Mouse (Mus musculus): Measurements from ENCODE around the gene Mrpl44. TPM values are rescaled to one million over a fixed set of nuclear protein-coding genes. Genes with fewer than 3 reads are reported as not detected.

Mrpl44 gene
- polyA plus RNA-seq, 1 experiment from 2014 or later: 49.7 TPM

DNA sequence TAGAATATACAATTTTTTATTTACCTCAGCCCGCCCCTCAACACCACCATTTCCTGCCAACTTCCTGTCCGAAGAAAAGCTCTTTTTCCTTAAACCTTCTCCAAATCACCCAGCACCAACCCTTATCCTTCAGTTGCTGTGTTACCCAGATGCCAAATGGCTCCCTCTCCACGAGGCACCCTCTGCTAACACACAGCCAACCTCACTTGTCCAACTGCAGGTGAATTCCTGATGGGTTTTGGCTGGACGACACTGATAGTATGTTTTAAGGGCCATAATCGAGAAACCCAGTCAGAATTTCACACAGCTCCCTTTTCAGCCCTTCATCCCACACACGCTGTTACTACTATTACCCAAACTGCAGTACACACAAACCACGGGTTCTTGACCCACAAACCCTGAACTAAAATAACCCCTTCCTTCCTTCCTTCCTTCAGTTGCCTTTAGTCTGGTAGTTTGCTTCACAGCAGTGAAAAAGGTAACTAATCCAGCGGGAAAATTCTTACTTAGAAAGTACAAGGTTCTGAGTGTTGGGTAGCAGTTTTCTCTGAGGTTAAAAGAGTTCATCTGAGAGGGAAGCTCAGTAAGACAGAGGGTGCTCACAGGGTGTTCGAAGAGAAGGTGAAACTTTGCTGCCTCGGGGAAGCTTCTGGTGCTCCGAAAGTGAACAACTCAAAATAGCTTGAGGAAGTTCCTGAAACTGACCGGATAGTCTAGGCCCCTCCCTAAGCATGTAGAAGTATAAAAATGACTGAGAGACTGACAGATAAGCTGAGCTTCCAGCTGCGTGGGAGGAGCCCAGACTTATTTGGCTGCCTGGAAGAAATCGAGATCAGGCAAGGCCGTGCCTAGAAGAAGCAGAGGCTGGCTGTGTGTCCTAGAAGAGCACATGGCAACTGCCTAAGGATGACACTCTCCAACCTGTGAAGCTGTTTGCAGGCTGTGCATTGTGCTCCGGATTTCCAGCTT, 13.3 kb upstream of the Mrpl44 start:
- WGBS: 57% methylated on average over 16 of the region's 16 CpGs
- Histone ChIP-seq H3K36me3 (no peaks in the 10 kb centered on the region), H3K27me3 (no peaks in the 10 kb centered on the region), H3K4me3 (peak overlapping the region; percentile 68), H3K4me1 (peaks cover 25% of the 10 kb centered on the region), H3K4me2 (peak overlapping the region; percentile 86), H3K27ac (no peak overlapping the region), H3K9ac (no peak overlapping the region), H3K9me3 (no peaks in the 10 kb centered on the region)
- no peak for ATAC-seq (ENCODE audit: insufficient number of reproducible peaks, insufficient read depth, low FRiP score, low TSS enrichment, low read depth)

GRCm38 (mm10) chr1:79764031-79764430, 11.8 kb upstream of the Mrpl44 start:
- Histone ChIP-seq H3K36me3 (no peaks in the 10 kb centered on the region), H3K4me3 (no peak overlapping the region), H3K4me1 (peaks cover 21% of the 10 kb centered on the region), H3K9ac (no peak overlapping the region), H3K9me3 (no peaks in the 10 kb centered on the region), H3K27ac (no peak overlapping the region), H3K27me3 (no peaks in the 10 kb centered on the region), H3K4me2 (no peak overlapping the region)
- WGBS: 91% methylated on average over 2 of the region's 2 CpGs
- no peak for ATAC-seq (ENCODE audit: insufficient number of reproducible peaks, insufficient read depth, low FRiP score, low TSS enrichment, low read depth)

DNA sequence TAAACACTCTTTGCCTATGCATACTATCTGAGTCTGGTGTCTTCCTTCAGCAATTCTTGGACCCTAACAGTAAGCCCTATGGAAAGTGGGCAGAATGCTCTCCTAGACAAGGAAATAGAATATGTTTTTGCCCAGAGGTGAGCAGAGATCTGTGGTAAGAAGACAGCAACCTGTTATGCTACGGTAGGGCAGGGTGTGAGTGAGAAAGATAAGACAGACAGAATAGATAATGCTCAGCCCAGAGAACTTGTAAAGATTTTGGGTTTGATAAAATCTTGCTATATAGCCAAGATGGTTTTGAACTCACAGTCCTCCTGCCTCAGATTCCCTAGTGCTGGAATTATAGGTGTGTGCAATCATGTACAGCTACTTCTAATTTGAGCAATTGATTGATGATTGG, 11.3 kb upstream of the Mrpl44 start:
- no peak for ATAC-seq (ENCODE audit: insufficient number of reproducible peaks, insufficient read depth, low FRiP score, low TSS enrichment, low read depth)
- no peak overlapping the region for H3K9ac ChIP-seq
- 88% methylated on average over 1 of the region's 1 CpGs for WGBS
- H3K4me2 ChIP-seq: no peak overlapping the region
- H3K4me1 ChIP-seq: peaks cover 17% of the 10 kb centered on the region
- H3K27ac ChIP-seq: no peak overlapping the region
- no peaks in the 10 kb centered on the region for H3K36me3 ChIP-seq
- H3K27me3 ChIP-seq: no peaks in the 10 kb centered on the region
- no peak overlapping the region for H3K4me3 ChIP-seq
- H3K9me3 ChIP-seq: no peaks in the 10 kb centered on the region

DNA sequence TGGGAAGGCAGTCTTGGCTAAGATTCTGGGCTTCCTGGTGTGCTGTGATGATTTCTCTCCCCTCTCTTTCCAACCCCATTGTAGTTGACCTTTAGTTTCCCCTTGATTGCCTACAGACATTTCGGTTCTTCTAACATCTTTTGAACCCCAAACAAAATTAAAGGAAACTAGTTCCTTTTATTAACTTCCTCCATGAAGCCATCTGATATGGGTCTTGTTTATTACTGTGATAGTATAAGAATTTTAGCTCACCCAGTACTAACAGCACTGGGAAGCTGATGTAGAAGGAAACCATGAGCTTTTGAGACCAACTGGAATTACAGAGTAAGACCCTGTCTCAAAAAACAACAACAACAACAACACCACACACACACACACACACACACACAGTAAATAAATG, 7.6 kb upstream of the Mrpl44 start:
- Histone ChIP-seq H3K4me3 (no peak overlapping the region), H3K9me3 (no peaks in the 10 kb centered on the region), H3K27me3 (no peaks in the 10 kb centered on the region), H3K36me3 (no peaks in the 10 kb centered on the region), H3K4me1 (no peaks in the 10 kb centered on the region), H3K9ac (no peak overlapping the region), H3K4me2 (no peak overlapping the region), H3K27ac (no peak overlapping the region)
- WGBS: 45% methylated on average over 1 of the region's 1 CpGs
- ATAC-seq (ENCODE audit: insufficient number of reproducible peaks, insufficient read depth, low FRiP score, low TSS enrichment, low read depth): no peak

DNA sequence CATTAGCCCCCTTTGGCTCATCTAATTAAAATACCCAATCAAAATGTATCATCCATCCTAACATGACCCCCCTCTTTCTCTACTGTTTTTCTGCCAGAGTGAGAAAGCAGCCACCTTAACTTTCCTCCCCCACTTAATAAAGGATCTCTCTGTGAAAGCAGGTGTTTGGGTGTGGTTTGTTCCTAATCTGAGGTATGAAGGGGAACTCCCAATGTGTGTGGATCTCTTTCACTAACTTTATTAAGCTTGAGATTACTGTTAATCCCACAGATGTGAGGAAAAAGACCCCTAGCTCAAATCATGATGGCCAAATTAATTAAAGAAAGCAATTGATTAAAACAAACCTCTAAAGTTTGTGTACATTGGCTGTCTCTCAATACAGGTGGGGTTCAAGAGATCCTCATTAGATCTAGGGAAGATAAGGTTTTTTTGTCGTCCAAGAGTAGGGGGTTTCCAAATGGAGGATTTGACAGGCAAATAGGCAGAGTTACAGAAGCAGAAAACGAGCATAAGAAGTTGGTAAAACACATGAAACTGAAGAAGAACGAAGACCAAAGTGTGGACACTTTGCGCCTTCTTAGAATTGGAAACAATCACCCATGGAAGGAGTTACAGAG, 1.5 kb upstream of the Mrpl44 start:
- peaks cover 15% of the 10 kb centered on the region for H3K36me3 ChIP-seq
- H3K9ac ChIP-seq: no peak overlapping the region
- ATAC-seq (ENCODE audit: insufficient number of reproducible peaks, insufficient read depth, low FRiP score, low TSS enrichment, low read depth): no peak
- WGBS: 84% methylated on average over 4 of the region's 4 CpGs
- H3K9me3 ChIP-seq: no peaks in the 10 kb centered on the region
- H3K27me3 ChIP-seq: no peaks in the 10 kb centered on the region
- 0 out of 2 replicates have a peak, but pooled peaks cover 2% of the 10 kb centered on the region for H3K4me1 ChIP-seq
- no peak overlapping the region for H3K4me2 ChIP-seq
- H3K4me3 ChIP-seq: no peak overlapping the region
- no peak overlapping the region for H3K27ac ChIP-seq

GRCm38 (mm10) chr1:79778011-79778410, 2.2 kb downstream of the Mrpl44 start:
- Histone ChIP-seq H3K4me1 (0 out of 2 replicates have a peak, but pooled peaks cover 2% of the 10 kb centered on the region), H3K9me3 (no peaks in the 10 kb centered on the region), H3K27me3 (no peaks in the 10 kb centered on the region), H3K36me3 (peaks cover 49% of the 10 kb centered on the region), H3K4me3 (no peak overlapping the region), H3K9ac (no peak overlapping the region), H3K27ac (no peak overlapping the region), H3K4me2 (no peak overlapping the region)
- 79% methylated on average over 11 of the region's 11 CpGs for WGBS
- no peak for ATAC-seq (ENCODE audit: insufficient number of reproducible peaks, insufficient read depth, low FRiP score, low TSS enrichment, low read depth)

GRCm38 (mm10) chr1:79782433-79782832, 6.6 kb downstream of the Mrpl44 start:
- no peak overlapping the region for H3K4me3 ChIP-seq
- no peaks in the 10 kb centered on the region for H3K4me1 ChIP-seq
- peaks cover 53% of the 10 kb centered on the region for H3K36me3 ChIP-seq
- ATAC-seq (ENCODE audit: insufficient number of reproducible peaks, insufficient read depth, low FRiP score, low TSS enrichment, low read depth): no peak
- 83% methylated on average over 3 of the region's 3 CpGs for WGBS
- no peak overlapping the region for H3K9ac ChIP-seq
- no peak overlapping the region for H3K27ac ChIP-seq
- no peaks in the 10 kb centered on the region for H3K27me3 ChIP-seq
- no peaks in the 10 kb centered on the region for H3K9me3 ChIP-seq
- no peak overlapping the region for H3K4me2 ChIP-seq

DNA sequence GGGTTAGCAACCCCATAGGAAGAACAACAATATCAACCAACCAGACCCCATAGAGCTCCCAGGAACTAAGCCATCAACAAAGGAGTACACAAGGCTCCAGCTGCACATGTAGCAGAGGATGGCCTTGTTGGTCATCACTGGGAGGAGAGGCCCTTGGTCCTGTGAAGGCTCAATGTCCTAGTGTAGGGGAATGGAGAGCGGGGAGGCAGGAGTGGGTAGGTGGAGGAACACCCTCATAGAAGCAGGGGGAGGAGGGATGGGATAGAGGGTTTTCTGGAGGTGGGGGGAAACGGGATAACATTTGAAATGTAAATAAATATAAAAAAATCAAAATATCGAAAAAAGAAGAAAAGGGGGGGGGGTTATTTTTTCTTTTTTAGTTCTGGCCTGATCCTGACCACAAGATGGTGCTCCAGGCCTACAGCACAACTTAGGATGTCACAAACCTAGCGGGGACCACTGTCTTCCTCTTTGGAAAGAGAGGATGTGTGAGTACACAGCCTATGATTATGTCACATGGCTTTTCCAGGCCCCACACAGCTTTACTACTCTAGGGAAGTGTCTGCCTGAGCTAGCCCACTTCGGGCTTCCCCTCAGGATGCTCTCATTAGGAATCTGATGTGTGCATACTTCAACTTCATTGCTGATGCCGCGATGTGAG, 10.6 kb downstream of the Mrpl44 start:
- no peak; the same call in 1 of the 2 replicates for ATAC-seq (ENCODE audit: insufficient number of reproducible peaks, insufficient read depth, low FRiP score, low TSS enrichment, low read depth)
- WGBS: 59% methylated on average over 7 of the region's 7 CpGs
- no peak overlapping the region for H3K4me3 ChIP-seq

GRCm38 (mm10) chr1:79797084-79797483, 21.3 kb downstream of the Mrpl44 start:
- Histone ChIP-seq H3K4me3 (no peak overlapping the region), H3K36me3 (peaks cover 61% of the 10 kb centered on the region), H3K27me3 (no peaks in the 10 kb centered on the region), H3K27ac (no peak overlapping the region), H3K4me2 (no peak overlapping the region), H3K4me1 (no peaks in the 10 kb centered on the region), H3K9ac (no peak overlapping the region), H3K9me3 (no peaks in the 10 kb centered on the region)
- no peak for ATAC-seq (ENCODE audit: insufficient number of reproducible peaks, insufficient read depth, low FRiP score, low TSS enrichment, low read depth)
- 87% methylated on average over 3 of the region's 3 CpGs for WGBS

More for the DNA sequence above, 10.6 kb downstream of the Mrpl44 start:
- Histone ChIP-seq H3K27me3 (no peaks in the 10 kb centered on the region), H3K9ac (no peak overlapping the region), H3K36me3 (peaks cover 18% of the 10 kb centered on the region), H3K27ac (no peak overlapping the region), H3K9me3 (no peaks in the 10 kb centered on the region), H3K4me1 (peaks cover 6% of the 10 kb centered on the region), H3K4me2 (no peak overlapping the region)

GRCm38 (mm10) chr1:79802858-79803427, 27.1 kb downstream of the Mrpl44 start:
- peaks cover 59% of the 10 kb centered on the region for H3K36me3 ChIP-seq
- H3K4me3 ChIP-seq: no peak overlapping the region
- peaks cover 3% of the 10 kb centered on the region for H3K4me1 ChIP-seq
- no peaks in the 10 kb centered on the region for H3K9me3 ChIP-seq
- H3K9ac ChIP-seq: no peak overlapping the region
- 55% methylated on average over 11 of the region's 11 CpGs for WGBS
- no peak overlapping the region for H3K27ac ChIP-seq
- no peak for ATAC-seq (ENCODE audit: insufficient number of reproducible peaks, insufficient read depth, low FRiP score, low TSS enrichment, low read depth)
- H3K4me2 ChIP-seq: no peak overlapping the region
- H3K27me3 ChIP-seq: no peaks in the 10 kb centered on the region

GRCm38 (mm10) chr1:79803614-79804013, 27.8 kb downstream of the Mrpl44 start:
- no peak overlapping the region for H3K27ac ChIP-seq
- ATAC-seq (ENCODE audit: insufficient number of reproducible peaks, insufficient read depth, low FRiP score, low TSS enrichment, low read depth): no peak
- H3K4me1 ChIP-seq: peaks cover 3% of the 10 kb centered on the region
- no peak overlapping the region for H3K4me2 ChIP-seq
- WGBS: 63% methylated on average over 7 of the region's 7 CpGs
- no peaks in the 10 kb centered on the region for H3K27me3 ChIP-seq
- peaks cover 56% of the 10 kb centered on the region for H3K36me3 ChIP-seq
- H3K4me3 ChIP-seq: no peak overlapping the region
- no peaks in the 10 kb centered on the region for H3K9me3 ChIP-seq
- H3K9ac ChIP-seq: no peak overlapping the region
